Comparison of ENCODE assay signal across 21 mouse cellular contexts in genomic region chr1:173337008-173337407, GRCm38 (mm10). TPM values are rescaled to one million over a fixed set of nuclear protein-coding genes. Genes with fewer than 3 reads are reported as not detected.
DNase-seq lines count a peak whose midpoint lies in the region; TF ChIP-seq lines count a peak whose summit lies in the region.
"Had no signal": no experiment of that assay in that cellular context is flagged by ENCODE, and none has a peak within 500 bp of the region (broad histone marks: within the 10 kb centered on the region; RNA-seq: fewer than 3 reads in every experiment).

No protein-coding gene starts in this region.

- H3K27ac ChIP-seq in layer of hippocampus, adult 2 months, result peak overlapping the region; percentile 11; the same call in 1 of the 2 replicates
- H3K27ac ChIP-seq: embryonic facial prominence, embryonic 13.5 days; forebrain, embryonic 12.5 days; heart, adult 2 months; hindbrain, embryonic 14.5 days had no signal

- peaks cover 17% of the 10 kb centered on the region for H3K4me1 ChIP-seq in E14TG2a.4 (replicated peaks; ENCODE audit: low read depth, low read length)

- peaks cover 9% of the 10 kb centered on the region for H3K27me3 ChIP-seq in E14TG2a.4 (ENCODE audit: insufficient read depth, low read length)
- H3K27me3 ChIP-seq: embryonic facial prominence, embryonic 13.5 days; forebrain, embryonic 12.5 days; heart, embryonic 12.5 days had no signal

- no peaks in the 10 kb centered on the region for H3K36me3 ChIP-seq in E14TG2a.4 (ENCODE audit: insufficient read depth, low read length)
- H3K36me3 ChIP-seq: embryonic facial prominence, embryonic 13.5 days; heart, embryonic 12.5 days had no signal

- DNase-seq in cerebellum, adult 9-10 months, result peak; percentile 26
- no peak for DNase-seq in cerebellum, adult 8-10 months
- no peak for DNase-seq in layer of hippocampus, adult 2 months (ENCODE audit: low spot score in 2 of 2)
- no peak for DNase-seq in layer of hippocampus, adult 8-10 months (ENCODE audit: low spot score in 2 of 2)
- DNase-seq in left cerebral cortex, postnatal 25 days (ENCODE audit: low spot score in 2 of 2), result peak; percentile 30 to 82
- DNase-seq in left cerebral cortex, postnatal 4 days, result no peak
- DNase-seq in gastrocnemius, postnatal 10 days, result no peak
- DNase-seq: adrenal gland, postnatal 14 days; B cell, adult 2 months; cerebellum, adult 2 months; gastrocnemius, postnatal 14 days; heart, adult 2 months had no signal

- intact Hi-C loops in left cerebral cortex, postnatal 25 days (cut with DNase I), result no loop called here
- intact Hi-C loops in left cerebral cortex, postnatal 4 days (cut with DNase I), result loop anchor here (10.0 kb wide), 1 partner anchor 58 kb away; no protein-coding TSS in a partner anchor

- no peaks in the 10 kb centered on the region for H3K9me3 ChIP-seq in E14TG2a.4 (ENCODE audit: low read length)
- H3K9me3 ChIP-seq: embryonic facial prominence, embryonic 13.5 days; forebrain, embryonic 12.5 days; heart, embryonic 12.5 days; hindbrain, embryonic 10.5 days had no signal

- no peak for TF ChIP-seq CTCF in layer of hippocampus, adult 2 months (conservative IDR thresholded peaks at IDR 0.05)
- no peak for TF ChIP-seq CTCF in E14TG2a.4 (conservative IDR thresholded peaks at IDR 0.05; ENCODE audit: low read length)

- H3K4me3 ChIP-seq in layer of hippocampus, adult 2 months, result no peak overlapping the region
- peak overlapping the region; percentile 26; the same call in 1 of the 2 replicates for H3K4me3 ChIP-seq in E14TG2a.4 (replicated peaks; ENCODE audit: low read length)
- H3K4me3 ChIP-seq: embryonic facial prominence, embryonic 13.5 days; forebrain, embryonic 12.5 days; heart, adult 2 months; heart, embryonic 12.5 days; hindbrain, embryonic 10.5 days had no signal

RNA-seq across cellular contexts. Expression of gene Ackr1, which starts 3.5 kb away (rescaled TPM):
- 10 to 100 TPM; 64.5 to 65.9 TPM for total RNA-seq in layer of hippocampus, adult 2 months (2021)
- total RNA-seq in layer of hippocampus, adult 8-10 months (2022), result 10 to 100 TPM; 45.2 to 66.9 (median 51.0) TPM
- 100 to 1,000 TPM in 1 of 2 experiments, 10 to 100 TPM in 1; 89.1 to 100 TPM for total RNA-seq in left cerebral cortex, postnatal 25 days (2021)
- total RNA-seq in left cerebral cortex, postnatal 4 days (2021), result 100 to 1,000 TPM; 134 to 136 TPM
- total RNA-seq in gastrocnemius, postnatal 10 days (2021), result 10 to 100 TPM in 1 of 2 experiments, 1 to 10 TPM in 1; 8.4 to 11.3 TPM

RNA-seq across cellular contexts. Expression of gene Aim2, which starts 13.7 kb away (rescaled TPM):
- 1 to 10 TPM; 2.0 to 3.7 TPM for total RNA-seq in layer of hippocampus, adult 2 months (2021)
- total RNA-seq in layer of hippocampus, adult 8-10 months (2022), result 10 to 100 TPM in 1 of 4 experiments, 1 to 10 TPM in 3; 1.8 to 12.4 (median 5.1) TPM
- total RNA-seq in left cerebral cortex, postnatal 25 days (2021), result 1 to 10 TPM; 1.6 to 2.5 TPM
- total RNA-seq in left cerebral cortex, postnatal 4 days (2021), result 10 to 100 TPM in 1 of 2 experiments, 1 to 10 TPM in 1; 8.3 to 11.1 TPM
- total RNA-seq in gastrocnemius, postnatal 10 days (2021), result 1 to 10 TPM in 1 of 2 experiments, under 1 TPM in 1; 0.26 to 1.0 TPM

RNA-seq across cellular contexts. Expression of gene Cadm3, which starts 30.5 kb away (rescaled TPM):
- total RNA-seq in layer of hippocampus, adult 2 months (2021), result 100 to 1,000 TPM; 394 to 402 TPM
- total RNA-seq in layer of hippocampus, adult 8-10 months (2022), result 100 to 1,000 TPM; 350 to 406 (median 381) TPM
- 100 to 1,000 TPM; 428 to 459 TPM for total RNA-seq in left cerebral cortex, postnatal 25 days (2021)
- total RNA-seq in left cerebral cortex, postnatal 4 days (2021), result 100 to 1,000 TPM; 502 to 546 TPM
- 10 to 100 TPM; 22.9 to 31.4 TPM for total RNA-seq in gastrocnemius, postnatal 10 days (2021)

RNA-seq across cellular contexts. Expression of gene Mptx2, which starts 59.4 kb away (rescaled TPM):
- total RNA-seq in layer of hippocampus, adult 2 months (2021), result not detected
- total RNA-seq in layer of hippocampus, adult 8-10 months (2022), result not detected
- total RNA-seq in left cerebral cortex, postnatal 25 days (2021), result not detected
- total RNA-seq in left cerebral cortex, postnatal 4 days (2021), result not detected
- total RNA-seq in gastrocnemius, postnatal 10 days (2021), result not detected
- total RNA-seq: adrenal gland, adult 18-20 months; adrenal gland, postnatal 14 days; gastrocnemius, postnatal 14 days; heart, adult 2 months; heart, postnatal 25 days; MEL had no signal

Comparison
In these comparisons a context has a peak if more than half of its experiments do, and no peak if none do; other contexts are left out.
1. DNase-seq: peak in cerebellum, adult 9-10 months (single experiment) and left cerebral cortex, postnatal 25 days (2 of 2); none in cerebellum, adult 8-10 months (single experiment), layer of hippocampus, adult 2 months (0 of 2), layer of hippocampus, adult 8-10 months (0 of 2), left cerebral cortex, postnatal 4 days (single experiment) and gastrocnemius, postnatal 10 days (single experiment).
2. RNA of gene Cadm3, which starts 30.5 kb away (total RNA-seq): 502 to 546 TPM in left cerebral cortex, postnatal 4 days, 428 to 459 TPM in left cerebral cortex, postnatal 25 days, 394 to 402 TPM in layer of hippocampus, adult 2 months and 350 to 406 TPM in layer of hippocampus, adult 8-10 months; 22.9 to 31.4 TPM in gastrocnemius, postnatal 10 days; every median in the first group is over 10 times any median in the second.